Mouse (Mus musculus) heart, adult 9 months (tissue): Measurements from ENCODE around the gene Tnnc2.

ENCODE experiments used
- DNase-seq, 2 experiments: peaks; one replicate each; pipeline ENCODE4 v3.0.0; 2022; ENCODE audit warnings: low spot score in 2 of 2

Tnnc2 gene

DNA sequence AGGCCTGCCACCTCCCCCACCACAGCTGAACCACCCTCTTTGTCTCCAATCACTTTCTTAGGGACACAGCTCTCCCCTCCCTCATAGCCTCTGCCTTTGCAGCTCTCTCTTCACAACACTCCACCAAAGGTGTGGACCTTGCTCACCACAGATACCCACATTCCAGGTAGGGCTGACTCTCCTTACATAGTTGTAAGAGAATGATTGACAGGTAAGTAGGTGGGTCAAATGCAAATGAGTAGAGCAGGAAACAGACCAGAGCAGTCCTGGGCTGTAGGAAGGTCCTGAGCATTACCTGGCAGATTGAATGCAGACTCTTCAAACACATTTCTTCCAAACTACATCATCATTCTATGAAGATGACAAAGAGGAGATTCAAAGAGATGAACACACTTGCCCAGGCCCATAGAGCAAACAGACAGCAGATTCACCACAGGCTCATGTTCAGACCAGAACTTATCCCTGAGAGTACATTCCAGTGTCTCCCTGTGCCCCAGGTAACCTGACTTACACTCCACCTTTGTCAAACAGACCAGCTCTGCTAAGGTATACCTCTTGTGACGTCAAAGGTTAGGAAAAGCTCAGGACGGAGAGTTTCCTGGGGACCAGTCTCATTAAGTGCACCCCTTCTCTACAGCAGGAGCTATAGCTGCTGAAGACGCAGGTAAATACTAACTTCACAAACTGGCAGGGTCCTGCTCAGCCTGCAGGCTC is 42.2 kb downstream of the Tnnc2 start:
- DNase-seq: no peak

DNA sequence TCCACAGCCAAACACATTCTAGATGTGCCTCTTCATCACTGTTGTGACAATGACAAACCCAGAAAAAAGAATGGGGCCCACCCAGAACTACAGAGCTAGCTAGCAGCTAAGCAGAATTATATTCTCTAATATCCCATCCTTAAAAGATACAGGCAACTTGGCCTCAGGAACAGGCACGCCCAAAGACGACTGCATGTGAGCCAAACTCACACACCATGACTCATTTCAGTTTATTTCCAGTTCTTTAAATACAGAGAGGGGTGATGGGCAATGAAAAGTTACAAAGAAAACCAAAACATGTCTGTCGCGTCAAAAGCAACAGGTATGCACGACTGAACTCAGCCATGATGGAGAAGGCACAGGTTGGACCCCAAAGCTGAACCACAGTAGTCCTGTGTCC is 44.3 kb downstream of the Tnnc2 start:
- no peak for DNase-seq

DNA sequence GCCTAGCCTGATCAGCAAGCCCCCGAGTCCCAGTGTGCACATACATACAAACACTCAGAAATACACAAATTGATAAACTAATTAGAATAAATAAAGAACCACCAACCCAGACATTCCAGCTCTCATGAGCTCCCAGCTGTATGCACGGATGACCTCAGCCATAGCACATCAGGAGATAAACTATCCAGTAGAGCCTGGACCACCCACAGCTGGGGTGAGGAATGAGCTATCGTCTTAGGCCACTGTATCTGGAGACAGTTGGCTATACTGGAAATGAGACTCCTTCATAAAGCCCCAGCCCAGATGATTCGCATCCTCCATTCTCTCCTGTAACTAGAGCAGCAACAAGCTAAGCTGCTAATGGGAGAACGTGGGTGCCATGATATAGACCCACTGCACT is 44.9 kb downstream of the Tnnc2 start:
- DNase-seq: no peak

DNA sequence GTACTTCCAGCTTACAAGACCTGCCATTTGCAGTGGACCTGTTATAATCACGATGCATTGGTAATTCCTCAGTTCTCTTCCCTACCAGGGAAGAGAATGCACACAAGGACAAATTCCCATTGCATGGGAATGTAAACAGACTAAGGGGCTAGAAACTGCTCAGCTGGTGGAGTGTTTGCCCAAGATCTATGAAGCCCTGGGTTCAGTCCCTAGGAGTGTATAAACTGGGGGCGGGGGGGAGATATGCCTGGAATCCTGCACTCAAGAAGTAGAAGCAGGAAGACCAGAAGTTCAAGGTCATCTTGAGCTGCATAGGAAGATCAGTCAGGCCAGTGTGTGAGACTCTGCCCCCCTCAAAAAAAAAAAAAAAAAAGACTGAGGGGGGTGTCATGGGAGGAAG is 46.5 kb downstream of the Tnnc2 start:
- DNase-seq: no peak

DNA sequence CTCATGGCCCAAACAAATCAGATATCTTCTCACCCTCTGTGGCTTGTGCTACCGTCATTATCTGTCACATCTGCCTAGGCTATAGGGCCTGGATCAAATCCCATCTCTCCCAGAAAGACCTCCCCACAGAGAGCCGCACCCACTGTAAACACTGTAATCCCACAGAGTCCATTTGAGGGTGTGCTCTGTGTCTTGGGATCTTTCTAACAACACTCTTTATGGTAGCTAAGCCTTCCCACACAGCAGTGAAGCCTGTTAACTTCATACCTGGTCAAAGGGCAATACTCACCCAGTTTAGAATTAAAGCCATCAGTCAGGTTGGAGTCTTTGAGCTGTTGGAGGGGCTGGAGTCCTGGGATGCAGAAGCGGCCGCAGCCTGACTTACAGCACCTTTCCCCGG is 48.0 kb downstream of the Tnnc2 start:
- DNase-seq: no peak
